Mouse (Mus musculus): ENCODE measurements around the gene Flnb. TPM values are rescaled to one million over a fixed set of nuclear protein-coding genes. Genes with fewer than 3 reads are reported as not detected.

Gene Flnb
- polyA plus RNA-seq, 1 experiment from 2014 or later = 7.2 TPM

GRCm38 (mm10) chr14:7999030-7999429 lies 181.3 kb downstream of the Flnb start:
- 71% methylated on average over 3 of the region's 3 CpGs for WGBS
- Histone ChIP-seq H3K4me2 (replicated peaks; ENCODE audit: low read depth) (no peak overlapping the region), H3K27ac (ENCODE audit: low read depth, low read length) (no peak overlapping the region), H3K9ac (ENCODE audit: low read depth, low read length) (no peak overlapping the region), H3K4me3 (ENCODE audit: low read depth, low read length) (no peak overlapping the region), H3K27me3 (replicated peaks; ENCODE audit: control insufficient read depth, insufficient read depth, low read length) (peaks cover 10% of the 10 kb centered on the region; the same call in 1 of the 2 replicates), H3K9me3 (ENCODE audit: control insufficient read depth) (no peaks in the 10 kb centered on the region), H3K36me3 (ENCODE audit: control insufficient read depth, insufficient read depth) (no peaks in the 10 kb centered on the region), H3K4me1 (replicated peaks; ENCODE audit: control insufficient read depth, insufficient read depth, low read length) (peaks cover 3% of the 10 kb centered on the region; the same call in 1 of the 2 replicates)
- no peak for ATAC-seq
- TF ChIP-seq CTCF (IDR thresholded peaks at IDR 0.05; ENCODE audit: low read depth) = no peak

GRCm38 (mm10) chr14:7999435-7999834 lies 181.7 kb downstream of the Flnb start:
- ATAC-seq = no peak
- Histone ChIP-seq H3K27ac (ENCODE audit: low read depth, low read length) (no peak overlapping the region), H3K4me1 (replicated peaks; ENCODE audit: control insufficient read depth, insufficient read depth, low read length) (peaks cover 3% of the 10 kb centered on the region; the same call in 1 of the 2 replicates), H3K9ac (ENCODE audit: low read depth, low read length) (no peak overlapping the region), H3K9me3 (ENCODE audit: control insufficient read depth) (no peaks in the 10 kb centered on the region), H3K4me3 (ENCODE audit: low read depth, low read length) (no peak overlapping the region), H3K27me3 (replicated peaks; ENCODE audit: control insufficient read depth, insufficient read depth, low read length) (peaks cover 10% of the 10 kb centered on the region; the same call in 1 of the 2 replicates), H3K4me2 (replicated peaks; ENCODE audit: low read depth) (no peak overlapping the region), H3K36me3 (ENCODE audit: control insufficient read depth, insufficient read depth) (no peaks in the 10 kb centered on the region)
- WGBS = 79% methylated on average over 5 of the region's 5 CpGs
- TF ChIP-seq CTCF (IDR thresholded peaks at IDR 0.05; ENCODE audit: low read depth) = no peak

GRCm38 (mm10) chr14:8000247-8000646 lies 182.5 kb downstream of the Flnb start:
- 81% methylated on average over 5 of the region's 5 CpGs for WGBS
- ATAC-seq = no peak
- Histone ChIP-seq H3K27ac (ENCODE audit: low read depth, low read length) (no peak overlapping the region), H3K27me3 (replicated peaks; ENCODE audit: control insufficient read depth, insufficient read depth, low read length) (peaks cover 10% of the 10 kb centered on the region; the same call in 1 of the 2 replicates), H3K4me2 (replicated peaks; ENCODE audit: low read depth) (no peak overlapping the region), H3K4me1 (replicated peaks; ENCODE audit: control insufficient read depth, insufficient read depth, low read length) (peaks cover 3% of the 10 kb centered on the region; the same call in 1 of the 2 replicates), H3K4me3 (ENCODE audit: low read depth, low read length) (no peak overlapping the region), H3K36me3 (ENCODE audit: control insufficient read depth, insufficient read depth) (no peaks in the 10 kb centered on the region), H3K9me3 (ENCODE audit: control insufficient read depth) (no peaks in the 10 kb centered on the region), H3K9ac (ENCODE audit: low read depth, low read length) (no peak overlapping the region)
- no peak for TF ChIP-seq CTCF (IDR thresholded peaks at IDR 0.05; ENCODE audit: low read depth)

Other genes starting within 250 kb of the Flnb start
- gene Gm3558, start 249.4 kb upstream of the Flnb start, polyA plus RNA-seq (2015; fragmentation: Nextera tagmentation; extraction: Ambion mirVana) = 0.13 and 0.27 TPM in 2 replicates
- not detected in 2 replicates for gene Gm10338, start 222.4 kb upstream of the Flnb start, polyA plus RNA-seq (2015; fragmentation: Nextera tagmentation; extraction: Ambion mirVana)
- gene Gm10128, start 174.0 kb upstream of the Flnb start, polyA plus RNA-seq (2015; fragmentation: Nextera tagmentation; extraction: Ambion mirVana) = not detected in 2 replicates
- not detected in 2 replicates for gene Gm26661, start 26.4 kb upstream of the Flnb start, polyA plus RNA-seq (2015; fragmentation: Nextera tagmentation; extraction: Ambion mirVana)
- not detected in 2 replicates for gene Gm45521, start 139.3 kb downstream of the Flnb start, polyA plus RNA-seq (2015; fragmentation: Nextera tagmentation; extraction: Ambion mirVana)
- 2.5 and 3.0 TPM in 2 replicates for gene Dnase1l3, start 176.6 kb downstream of the Flnb start, polyA plus RNA-seq (2015; fragmentation: Nextera tagmentation; extraction: Ambion mirVana)
- gene Abhd6, start 184.9 kb downstream of the Flnb start, polyA plus RNA-seq (2015; fragmentation: Nextera tagmentation; extraction: Ambion mirVana) = 11.3 and 11.8 TPM in 2 replicates

Data from intestine, postnatal 0 days (tissue).